Mouse (Mus musculus) MEL (cell line): ENCODE data around the gene Hey2.

Experiments
- CTCF ChIP-seq, 3 experiments: IDR thresholded peaks in 2 of 3; conservative IDR thresholded peaks in 1 of 3; 2 replicates each; pipeline ENCODE4 v1.5.1; 2011 to 2012; ENCODE audit warnings: low read length in 3 of 3, low read depth in 2 of 3, mild to moderate bottlenecking in 2 of 3, improper control_type of control experiment in 1 of 3, inconsistent platforms in 1 of 3, mixed read lengths in 1 of 3, moderate library complexity in 1 of 3; ENCODE audit not compliant: control insufficient read depth in 1 of 3, insufficient read depth in 1 of 3, poor library complexity in 1 of 3, severe bottlenecking in 1 of 3
- GATA1 ChIP-seq: IDR thresholded peaks from 2 replicates; pipeline ENCODE4 v1.6.1; 2011; ENCODE audit warnings: low read depth, low read length, improper control_type of control experiment
- POLR2A ChIP-seq, 2 experiments: IDR thresholded peaks; 2 replicates each; pipeline ENCODE4 v1.6.1; 2011 to 2012; ENCODE audit warnings: low read length in 2 of 2, mild to moderate bottlenecking in 2 of 2, control low read depth in 1 of 2, improper control_type of control experiment in 1 of 2, low read depth in 1 of 2, moderate library complexity in 1 of 2; ENCODE audit not compliant: control insufficient read depth in 1 of 2, insufficient read depth in 1 of 2, poor library complexity in 1 of 2
- TAL1 ChIP-seq: IDR thresholded peaks from 2 replicates; pipeline ENCODE4 v1.6.1; 2012; ENCODE audit warnings: mild to moderate bottlenecking, inconsistent platforms, low read length, moderate library complexity, mixed read lengths

- peak; percentile 19 to 87 (median 62); a peak in 5 of 6 replicates for TF ChIP-seq CTCF (IDR thresholded peaks at IDR 0.05 in 2 of 3, conservative IDR thresholded peaks at IDR 0.05 in 1 of 3; ENCODE audit: control insufficient read depth in 1 of 3, insufficient read depth in 1 of 3, low read depth in 2 of 3, low read length in 3 of 3, poor library complexity in 1 of 3, severe bottlenecking in 1 of 3)
- no peak for TF ChIP-seq POLR2A (IDR thresholded peaks at IDR 0.05; ENCODE audit: control insufficient read depth in 1 of 2, insufficient read depth in 1 of 2, low read depth in 1 of 2, low read length in 2 of 2, poor library complexity in 1 of 2)
- 0 out of 2 replicates have a peak, but pooled peaks have one; percentile 17 for TF ChIP-seq GATA1
- no peak for TF ChIP-seq TAL1
Measured at GRCm38 (mm10) chr10:30810967-30811293, 31.7 kb downstream of the Hey2 start.
